Mouse (Mus musculus): ENCODE data around the gene Btg2.

GRCm38 (mm10) chr1:134055058-134055457 lies 23.9 kb downstream of the Btg2 start:
- TF ChIP-seq CTCF (IDR thresholded peaks at IDR 0.05; ENCODE audit: low read depth, low read length): no peak
- no peak for TF ChIP-seq GATA1 (IDR thresholded peaks at IDR 0.05; ENCODE audit: borderline replicate concordance, low read length)
- no peak for TF ChIP-seq POLR2AphosphoS5 (IDR thresholded peaks at IDR 0.05; ENCODE audit: insufficient replicate concordance, low read depth, low read length)

Data from G1E (cell line).